Mouse (Mus musculus) limb, embryonic 14.5 days (tissue): ENCODE measurements around the gene Ipo11. TPM values are rescaled to one million over a fixed set of nuclear protein-coding genes. Genes with fewer than 3 reads are reported as not detected.
A peak's percentile ranks its signal among the peaks of the same experiment; 100 is the strongest.

ENCODE experiments used
- ATAC-seq: fragments of 200-750 bp; cut with Nextera tagmentation; 2 replicates; pipeline ENCODE4 v1.8.0; 2017; ENCODE audit warnings: low read depth, moderate number of reproducible peaks, moderate TSS enrichment; ENCODE audit not compliant: low FRiP score
- DNase-seq: peaks from one replicate; pipeline ENCODE4 v3.0.0-alpha.2; 2015; ENCODE audit warnings: low spot score
- H3K27ac ChIP-seq: fragments of 300-500 bp; sonication (generic); replicated peaks from 2 replicates; pipeline ENCODE4 v1.5.1; 2014; ENCODE audit warnings: low read depth, mild to moderate bottlenecking, low read length, moderate library complexity, mixed read lengths
- H3K27me3 ChIP-seq: fragments of 300-500 bp; sonication (generic); 2 replicates; pipeline ENCODE4 v1.6.1; 2014; ENCODE audit warnings: low read length, mixed read lengths; ENCODE audit not compliant: control insufficient read depth, insufficient read depth
- H3K36me3 ChIP-seq: fragments of 300-500 bp; sonication (generic); 2 replicates; pipeline ENCODE4 v1.6.1; 2014; ENCODE audit warnings: mild to moderate bottlenecking, low read length, moderate library complexity, mixed read lengths; ENCODE audit not compliant: control insufficient read depth, insufficient read depth
- H3K4me1 ChIP-seq: fragments of 300-500 bp; sonication (generic); 2 replicates; pipeline ENCODE4 v1.6.1; 2014; ENCODE audit warnings: antibody characterized with exemption, low read length, mixed read lengths; ENCODE audit not compliant: control insufficient read depth, insufficient read depth
- H3K4me2 ChIP-seq: fragments of 300-500 bp; sonication (generic); replicated peaks from 2 replicates; pipeline ENCODE4 v1.6.1; 2014; ENCODE audit warnings: low read depth, mild to moderate bottlenecking, low read length, moderate library complexity; ENCODE audit not compliant: severe bottlenecking
- H3K4me3 ChIP-seq: fragments of 300-500 bp; sonication (generic); replicated peaks from 2 replicates; pipeline ENCODE4 v1.5.1; 2014; ENCODE audit warnings: low read length
- H3K9ac ChIP-seq: fragments of 300-500 bp; sonication (generic); 2 replicates; pipeline ENCODE4 v1.6.1; 2014; ENCODE audit warnings: mild to moderate bottlenecking, low read depth, low read length, moderate library complexity; ENCODE audit not compliant: severe bottlenecking
- H3K9me3 ChIP-seq: fragments of 300-500 bp; sonication (generic); 2 replicates; pipeline ENCODE4 v1.6.1; 2016; ENCODE audit warnings: low read length; ENCODE audit not compliant: control insufficient read depth
- POLR2A ChIP-seq: fragments of 200-500 bp; IDR thresholded peaks from 2 replicates; pipeline ENCODE4 v1.8.0; 2012; ENCODE audit warnings: inconsistent platforms, mild to moderate bottlenecking, moderate library complexity, borderline replicate concordance; ENCODE audit not compliant: insufficient read depth, insufficient read length; ENCODE audit errors: extremely low read depth
- WGBS: fragments of 180-500 bp; shearing (Covaris S2); extraction: QIAGEN DNeasy Blood & Tissue Kit; methylation state at CpG from one replicate; pipeline ENCODE4 v1.1.7; 2014; 5-methylcytosine and 5-hydroxymethylcytosine counted together
- polyA plus RNA-seq, 2 experiments: library from polyadenylated mRNA; depleted of rRNA in 1 of 2; stranded (reverse) in 1 of 2; unstranded in 1 of 2; fragments of >200 nt; fragmentation: Nextera tagmentation in 1 of 2; extraction: Ambion mirVana in 1 of 2; gene quantifications; 2 replicates each; pipeline versions ENCODE4 v1.2.1 to v1.2.3; 2012 to 2014

Ipo11 gene
- polyA plus RNA-seq, 2 experiments = 32.3 to 46.3 TPM

- no peak overlapping the region for H3K4me3 ChIP-seq
- no peak overlapping the region for H3K27ac ChIP-seq
- no peak overlapping the region for H3K9ac ChIP-seq
- no peak for DNase-seq
- no peaks in the 10 kb centered on the region for H3K4me1 ChIP-seq
- 95% methylated on average over 2 of the region's 2 CpGs for WGBS
- no peak overlapping the region for H3K4me2 ChIP-seq
- TF ChIP-seq POLR2A = no peak
- H3K36me3 ChIP-seq = peaks cover 7% of the 10 kb centered on the region
- no peak for ATAC-seq
- no peaks in the 10 kb centered on the region for H3K9me3 ChIP-seq
- H3K27me3 ChIP-seq = no peaks in the 10 kb centered on the region
These were observed 128.4 kb downstream of the Ipo11 start for GRCm38 (mm10) chr13:106808315-106808714.

DNA sequence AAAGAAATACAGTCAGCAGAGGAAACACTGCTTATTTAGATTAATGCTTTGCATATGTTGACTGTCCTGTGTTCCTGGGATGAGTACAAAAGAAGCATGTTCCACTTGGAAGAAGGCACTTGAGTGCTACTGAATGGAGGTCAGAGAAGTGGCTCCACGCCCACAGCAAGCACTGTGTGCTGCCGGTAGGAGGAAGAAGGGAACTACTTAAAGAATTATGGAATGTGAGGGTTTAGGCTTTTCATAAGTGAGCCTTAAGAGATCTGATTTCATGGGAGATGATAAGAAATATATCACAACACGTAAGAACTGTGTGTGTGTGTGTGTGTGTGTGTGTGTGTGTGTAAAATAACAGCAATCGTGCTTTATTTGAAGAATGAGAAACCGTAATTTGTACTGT lies 129.5 kb downstream of the Ipo11 start:
- H3K27ac ChIP-seq = no peak overlapping the region
- DNase-seq (no peak), ATAC-seq (no peak)
- H3K27me3 ChIP-seq = no peaks in the 10 kb centered on the region
- H3K9ac ChIP-seq = no peak overlapping the region
- peaks cover 7% of the 10 kb centered on the region for H3K36me3 ChIP-seq
- no peak for TF ChIP-seq POLR2A
- no peaks in the 10 kb centered on the region for H3K4me1 ChIP-seq
- WGBS = 86% methylated on average over 5 of the region's 5 CpGs
- no peak overlapping the region for H3K4me2 ChIP-seq
- H3K4me3 ChIP-seq = no peak overlapping the region
- no peaks in the 10 kb centered on the region for H3K9me3 ChIP-seq

GRCm38 (mm10) chr13:106805146-106805545 lies 131.6 kb downstream of the Ipo11 start:
- no peaks in the 10 kb centered on the region for H3K4me1 ChIP-seq
- no peak overlapping the region for H3K27ac ChIP-seq
- H3K4me3 ChIP-seq = no peak overlapping the region
- H3K9me3 ChIP-seq = no peaks in the 10 kb centered on the region
- H3K36me3 ChIP-seq = peaks cover 4% of the 10 kb centered on the region
- ATAC-seq (no peak), DNase-seq (no peak)
- H3K27me3 ChIP-seq = no peaks in the 10 kb centered on the region
- TF ChIP-seq POLR2A = no peak
- 96% methylated on average over 5 of the region's 5 CpGs for WGBS
- H3K4me2 ChIP-seq = no peak overlapping the region
- H3K9ac ChIP-seq = no peak overlapping the region

- Histone ChIP-seq H3K4me2 (no peak overlapping the region), H3K27ac (0 out of 2 replicates have a peak overlapping the region, but pooled peaks have one; percentile 26), H3K9ac (no peak overlapping the region), H3K36me3 (peaks cover 20% of the 10 kb centered on the region), H3K9me3 (no peaks in the 10 kb centered on the region), H3K4me3 (no peak overlapping the region), H3K4me1 (0 out of 2 replicates have a peak, but pooled peaks cover 2% of the 10 kb centered on the region), H3K27me3 (no peaks in the 10 kb centered on the region)
- peak; percentile 49; the same call in 1 of the 2 replicates for ATAC-seq
- peak; percentile 57 for DNase-seq
- 29% methylated on average over 3 of the region's 3 CpGs for WGBS
- TF ChIP-seq POLR2A = no peak
These were observed 138.7 kb downstream of the Ipo11 start for GRCm38 (mm10) chr13:106798026-106798425.

DNA sequence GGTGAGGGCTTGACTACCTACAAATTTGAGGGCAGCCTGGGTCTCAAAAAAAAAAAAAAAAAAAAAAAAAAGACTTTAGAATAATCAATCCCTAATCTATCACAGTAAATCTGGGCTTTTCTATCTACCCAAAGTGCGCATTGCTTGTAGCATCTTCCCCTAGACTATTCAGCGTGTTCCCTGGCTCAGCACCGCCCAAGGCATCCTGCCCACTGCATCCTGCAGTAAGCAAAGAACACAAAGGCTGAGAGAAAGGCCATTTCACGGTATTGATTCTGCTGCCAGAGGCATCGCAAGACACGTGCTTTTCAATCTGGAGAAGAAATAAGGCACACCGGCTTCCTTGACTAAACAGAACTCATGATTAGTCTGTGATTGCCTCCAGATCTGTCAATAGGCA lies 147.9 kb downstream of the Ipo11 start:
- TF ChIP-seq POLR2A = no peak
- Histone ChIP-seq H3K27ac (no peak overlapping the region), H3K9ac (no peak overlapping the region), H3K27me3 (no peaks in the 10 kb centered on the region), H3K36me3 (peaks cover 10% of the 10 kb centered on the region), H3K4me1 (no peaks in the 10 kb centered on the region), H3K4me2 (no peak overlapping the region), H3K9me3 (no peaks in the 10 kb centered on the region), H3K4me3 (no peak overlapping the region)
- DNase-seq (no peak), ATAC-seq (no peak)
- WGBS = 94% methylated on average over 7 of the region's 7 CpGs

DNA sequence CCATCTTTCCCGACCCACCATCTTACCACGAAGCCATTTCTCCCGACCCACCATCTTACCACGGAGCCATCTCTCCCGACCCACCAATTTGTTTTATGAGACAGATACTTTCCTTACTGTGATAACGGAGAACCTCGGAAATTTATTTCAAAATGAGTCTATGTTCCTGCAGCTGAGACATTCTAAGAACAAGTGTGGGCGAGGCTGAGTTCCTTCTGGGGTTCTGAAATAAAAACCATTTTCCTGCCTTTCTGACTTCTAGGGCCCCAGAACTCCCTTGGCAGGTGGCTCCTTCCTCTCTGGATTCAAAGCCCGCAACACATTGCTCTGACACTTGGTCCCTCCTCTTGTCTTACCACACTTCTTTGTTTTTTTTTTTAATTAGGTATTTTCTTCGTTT lies 168.0 kb downstream of the Ipo11 start:
- no peak for TF ChIP-seq POLR2A
- WGBS = 91% methylated on average over 10 of the region's 10 CpGs

More for the DNA sequence above, 168.0 kb downstream of the Ipo11 start:
- Histone ChIP-seq H3K4me2 (no peak overlapping the region), H3K4me3 (no peak overlapping the region), H3K9me3 (no peaks in the 10 kb centered on the region), H3K36me3 (no peaks in the 10 kb centered on the region), H3K27me3 (no peaks in the 10 kb centered on the region), H3K4me1 (no peaks in the 10 kb centered on the region), H3K9ac (no peak overlapping the region), H3K27ac (no peak overlapping the region)
- DNase-seq (no peak), ATAC-seq (no peak)
